Mouse (Mus musculus) urinary bladder, postnatal 10 days (tissue): ENCODE measurements around the gene Klhl33.
"Not testable (repeated sequence)": the region's sequence is repeated elsewhere in the genome, so short reads cannot be mapped to it uniquely, and the experiment has no call there.

ENCODE experiments used
- DNase-seq: peaks from one replicate; pipeline ENCODE4 v3.0.0; 2022; ENCODE audit warnings: low spot score

The Klhl33 gene

DNA sequence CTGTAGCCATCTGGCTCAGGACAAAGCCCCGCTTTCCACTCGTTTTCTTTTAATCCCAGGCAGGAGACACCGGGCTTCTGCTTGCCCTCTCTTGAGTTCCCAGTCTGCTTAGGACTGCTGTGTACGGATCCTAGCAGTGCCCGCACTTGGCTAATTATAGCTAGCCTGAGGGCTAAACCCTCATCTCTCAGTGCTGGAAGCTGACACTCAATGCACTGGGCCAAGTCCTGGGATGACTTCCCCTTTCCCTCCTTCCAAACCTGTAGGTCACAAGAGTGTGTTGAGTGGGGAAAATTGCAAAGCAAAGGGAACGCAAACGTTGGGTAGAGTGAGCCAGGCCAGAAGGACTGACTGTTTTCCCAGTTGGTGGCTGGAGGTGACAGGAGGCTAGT lies at the start of gene Klhl33:
Gene Klhl33, minus strand, starts transcription at position 134 of the 392 bp plus-strand sequence.
- DNase-seq, result no peak

DNA sequence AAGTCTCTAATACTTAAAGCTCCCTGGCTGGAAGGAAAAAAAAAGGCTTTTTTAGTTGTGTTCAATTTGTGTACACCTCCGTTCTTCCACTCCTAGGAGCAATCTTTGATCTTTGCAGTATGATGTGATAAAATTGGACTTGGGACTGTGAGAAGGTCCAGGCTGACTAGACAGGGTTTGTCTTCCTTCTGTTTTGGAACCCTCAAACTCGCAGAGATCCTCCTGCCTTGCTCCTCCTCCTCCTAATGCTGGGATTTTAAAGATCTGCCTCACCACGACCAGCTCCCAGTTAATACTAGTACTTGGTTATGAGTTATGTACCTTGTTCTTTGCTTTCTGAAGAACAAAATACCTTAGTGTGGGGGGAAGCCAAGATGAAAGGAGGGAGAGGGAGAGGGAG lies 48.2 kb upstream of the Klhl33 start:
- DNase-seq, result not testable (repeated sequence)

- not testable (repeated sequence) for DNase-seq
Measured at GRCm38 (mm10) chr14:50945081-50945480, 47.8 kb upstream of the Klhl33 start.

DNA sequence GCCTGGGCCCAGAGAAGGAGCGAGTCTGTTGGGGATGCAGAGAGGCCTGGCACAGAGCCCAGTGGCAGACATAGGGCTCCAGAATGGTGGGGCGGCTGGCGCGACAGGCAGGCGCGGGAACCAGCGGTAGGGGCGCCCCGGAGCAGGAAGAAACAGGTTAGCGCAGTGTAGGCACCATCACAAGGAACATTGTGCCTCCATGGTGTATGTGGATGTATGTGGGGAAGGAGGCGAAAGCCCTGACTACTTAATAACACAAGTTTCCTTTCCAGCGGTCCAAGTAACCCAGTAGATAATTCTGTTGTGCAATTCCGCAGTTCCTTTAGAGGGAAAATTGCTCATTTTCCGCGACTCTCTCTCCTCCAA lies 47.3 kb upstream of the Klhl33 start:
- DNase-seq, result not testable (repeated sequence)

DNA sequence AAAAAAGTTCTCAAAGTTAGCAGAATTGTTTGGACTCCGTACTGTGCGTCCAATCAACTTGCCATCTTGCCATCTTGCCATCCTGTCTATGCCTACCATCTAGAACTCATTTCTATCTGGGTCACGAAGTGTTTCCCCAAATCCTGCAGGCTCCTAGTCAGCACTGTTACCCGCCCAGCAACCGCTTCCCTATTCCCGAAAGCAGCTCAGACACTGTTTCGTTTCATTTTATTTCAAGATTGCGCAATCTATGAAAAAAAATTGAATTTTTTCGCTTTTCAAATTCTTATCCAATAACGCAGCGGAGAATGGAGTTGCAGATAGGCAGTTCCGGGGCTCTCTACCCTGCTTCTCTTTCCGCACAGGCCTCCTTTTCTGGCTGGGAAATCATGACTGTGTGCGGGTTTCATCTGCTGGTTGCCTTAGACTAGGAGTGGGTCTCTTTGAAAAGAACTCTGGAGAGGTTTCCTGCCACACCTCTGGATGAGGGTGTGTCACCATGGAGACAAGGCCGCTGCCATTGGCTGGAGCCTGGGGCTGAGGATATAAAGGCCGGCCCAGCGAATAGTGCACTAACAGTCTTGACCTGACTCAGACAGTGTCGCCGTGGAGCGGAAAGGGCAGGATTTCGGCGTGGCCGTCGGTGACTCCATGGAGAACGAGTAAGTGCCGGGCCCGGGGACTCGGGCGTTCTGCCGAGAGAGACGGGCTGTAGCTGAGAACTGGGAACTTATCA lies 46.8 kb upstream of the Klhl33 start, which contains the start of gene Gm49342:
Gene Gm49342, plus strand, starts transcription at position 586 of the 736 bp plus-strand sequence.
- DNase-seq, result peak; percentile 82

- no peak for DNase-seq
Measured at GRCm38 (mm10) chr14:50938940-50939339, 41.6 kb upstream of the Klhl33 start.

GRCm38 (mm10) chr14:50938119-50938908 lies 41.0 kb upstream of the Klhl33 start:
- no peak for DNase-seq

DNA sequence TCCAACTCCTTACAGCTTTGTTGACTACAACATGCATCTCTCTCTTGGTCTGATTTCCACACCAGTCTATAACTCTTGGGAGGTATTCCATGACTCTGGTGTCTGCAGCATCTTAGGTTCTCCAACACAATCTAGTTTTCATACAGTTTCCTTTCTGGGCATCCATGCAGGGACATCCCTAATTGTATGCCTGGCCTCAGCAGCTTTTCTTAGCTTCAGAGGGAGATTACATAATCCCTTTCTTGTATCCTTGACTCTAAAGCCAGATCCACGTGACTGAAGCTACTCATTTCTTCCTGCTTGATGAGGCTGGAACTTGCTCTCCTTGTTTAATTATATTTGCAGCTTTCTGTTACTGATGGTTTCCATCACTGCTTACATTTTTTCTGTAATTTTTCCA lies 39.3 kb upstream of the Klhl33 start:
- DNase-seq, result no peak

GRCm38 (mm10) chr14:50931493-50932020 lies 34.2 kb upstream of the Klhl33 start:
- no peak for DNase-seq

DNA sequence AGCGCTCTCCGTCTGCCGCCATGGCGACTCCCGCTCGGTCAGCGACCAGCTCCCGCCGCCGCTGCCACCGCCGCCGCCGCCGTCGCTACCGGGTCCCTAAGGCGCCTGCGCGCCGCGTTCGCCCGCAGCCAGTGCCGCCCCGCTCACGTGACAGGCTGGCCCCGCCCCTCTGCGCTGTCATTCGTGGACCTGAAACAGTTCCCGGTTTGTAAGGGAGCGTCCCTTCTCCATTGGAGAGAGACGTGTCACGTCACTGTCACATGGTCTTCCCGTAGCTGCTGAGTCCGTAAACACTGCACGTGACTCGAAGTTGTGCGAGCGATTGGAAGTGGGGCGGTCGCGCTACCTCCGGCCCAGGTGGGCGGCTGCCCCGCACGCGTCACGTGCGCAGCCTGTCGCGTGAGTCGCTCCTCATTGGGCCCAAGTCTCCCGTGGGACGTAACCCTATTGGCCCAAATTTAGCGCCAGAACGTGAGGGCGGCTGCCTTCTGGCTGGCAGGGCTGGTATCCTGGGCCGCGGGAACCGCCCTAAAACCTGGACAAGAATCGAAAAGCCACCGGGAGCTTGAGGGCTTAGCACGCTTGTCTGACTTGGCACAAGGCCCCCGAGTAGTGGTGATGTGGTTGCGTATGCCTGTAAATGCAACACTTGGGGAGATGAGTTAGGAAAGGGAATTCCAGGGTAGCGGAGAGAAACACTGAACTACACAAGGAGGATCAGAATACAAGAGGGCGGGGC lies 33.6 kb upstream of the Klhl33 start, which contains the start of the genes Pip4p1 and Pnp:
Gene Pip4p1, minus strand, starts transcription at position 103 of the 739 bp plus-strand sequence.
Gene Pnp, plus strand, starts transcription at position 329 of the 739 bp plus-strand sequence.
- peak; percentile 98 for DNase-seq

DNA sequence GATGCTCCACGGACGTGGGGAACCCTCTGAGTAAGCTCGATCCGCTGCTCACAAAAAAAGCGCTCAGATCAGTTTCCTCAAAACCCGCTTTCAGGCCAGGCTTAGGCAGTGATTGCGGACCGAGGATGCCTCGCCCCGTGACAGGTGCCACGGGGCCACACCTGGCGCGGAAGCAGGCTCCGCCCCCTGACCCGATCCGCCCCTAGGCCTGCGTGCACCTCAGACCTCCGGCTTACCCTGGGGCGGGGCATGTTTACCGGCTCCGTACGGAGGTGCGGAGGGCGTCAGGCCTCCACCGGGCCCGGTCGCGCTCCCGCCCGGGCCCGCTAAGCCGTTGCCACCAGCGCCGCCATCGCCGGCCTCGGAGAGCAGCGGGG lies 33.1 kb upstream of the Klhl33 start:
- DNase-seq, result no peak

GRCm38 (mm10) chr14:50929951-50930350 lies 32.6 kb upstream of the Klhl33 start:
- DNase-seq, result no peak

GRCm38 (mm10) chr14:50927366-50927765 lies 30.1 kb upstream of the Klhl33 start:
- no peak for DNase-seq

GRCm38 (mm10) chr14:50925111-50925920 lies 28.0 kb upstream of the Klhl33 start:
- no peak for DNase-seq

- peak; percentile 88 for DNase-seq
Measured at GRCm38 (mm10) chr14:50924281-50925064, 27.2 kb upstream of the Klhl33 start, which contains the start of the genes Osgep and Apex1. Gene Osgep (minus strand): TSS chr14:50924893. Gene Apex1 (plus strand): TSS chr14:50924968.

DNA sequence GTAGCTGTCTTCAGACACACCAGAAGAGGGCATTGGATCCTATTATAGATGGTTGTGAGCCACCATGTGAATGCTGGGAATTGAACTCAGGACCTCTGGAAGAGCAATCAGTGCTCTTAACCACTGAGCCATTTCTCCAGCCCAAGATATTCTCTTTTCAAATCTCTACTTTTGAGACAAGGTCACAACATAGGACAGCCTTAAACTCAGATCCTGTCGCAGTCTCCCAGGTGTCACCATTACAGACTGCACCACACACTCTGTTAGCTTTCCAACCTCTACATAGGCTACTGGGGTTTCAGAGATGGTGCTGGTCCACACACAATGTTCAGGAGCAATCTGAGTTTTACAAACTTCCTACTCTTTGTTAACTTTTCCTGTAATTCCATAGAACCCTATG lies 26.1 kb upstream of the Klhl33 start:
- DNase-seq, result not testable (repeated sequence)

- DNase-seq, result no peak
Measured at GRCm38 (mm10) chr14:50911356-50911755, 14.0 kb upstream of the Klhl33 start.

DNA sequence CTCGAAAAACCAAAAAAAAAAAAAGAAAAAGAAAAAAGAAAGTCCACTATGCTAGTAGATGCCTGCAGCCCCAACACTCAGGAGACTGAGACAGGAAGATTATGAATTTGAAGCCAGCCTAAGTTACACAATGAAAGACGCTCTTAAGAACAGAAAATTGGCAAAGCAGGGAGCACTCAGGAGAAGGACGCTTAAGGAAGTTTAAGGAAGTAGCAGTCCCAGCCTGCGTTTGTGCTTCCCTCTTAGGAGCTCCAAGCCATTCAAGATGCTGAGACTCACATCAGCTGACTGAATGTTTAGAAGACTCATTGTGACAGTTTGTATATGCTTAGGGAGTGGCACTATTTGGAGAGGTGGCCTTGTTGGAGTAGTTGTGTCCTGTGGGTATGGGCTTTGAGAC lies 10.8 kb upstream of the Klhl33 start:
- no peak for DNase-seq

- DNase-seq, result not testable (repeated sequence)
Measured at GRCm38 (mm10) chr14:50905327-50905726, 8.0 kb upstream of the Klhl33 start.

- DNase-seq, result no peak
Measured at GRCm38 (mm10) chr14:50904828-50905129, 7.5 kb upstream of the Klhl33 start.
